Mouse (Mus musculus) testis, adult 2 months (tissue): ENCODE results near the gene Gm5244.

Experiments
- CTCF ChIP-seq: fragments of 200-500 bp; IDR thresholded peaks from 2 replicates; pipeline ENCODE4 v1.5.1; 2012; ENCODE audit warnings: low read depth, mild to moderate bottlenecking, inconsistent platforms, low read length, moderate library complexity; ENCODE audit not compliant: control insufficient read depth, insufficient read depth, insufficient replicate concordance
- POLR2A ChIP-seq: fragments of 200-500 bp; IDR thresholded peaks from 2 replicates; pipeline ENCODE4 v1.6.1; 2012; ENCODE audit warnings: low read depth, mild to moderate bottlenecking, inconsistent platforms, low read length, moderate library complexity; ENCODE audit not compliant: control insufficient read depth

GRCm38 (mm10) chr19:12798404-12798803 is 48.1 kb upstream of the Gm5244 start:
- no peak for TF ChIP-seq CTCF
- no peak for TF ChIP-seq POLR2A
